Mouse (Mus musculus): ENCODE measurements around the gene Shank2. TPM values are rescaled to one million over a fixed set of nuclear protein-coding genes. Genes with fewer than 3 reads are reported as not detected.

The Shank2 gene
- total and polyA plus RNA-seq, 3 experiments, result 0.31 to 0.55 (median 0.41) TPM

DNA sequence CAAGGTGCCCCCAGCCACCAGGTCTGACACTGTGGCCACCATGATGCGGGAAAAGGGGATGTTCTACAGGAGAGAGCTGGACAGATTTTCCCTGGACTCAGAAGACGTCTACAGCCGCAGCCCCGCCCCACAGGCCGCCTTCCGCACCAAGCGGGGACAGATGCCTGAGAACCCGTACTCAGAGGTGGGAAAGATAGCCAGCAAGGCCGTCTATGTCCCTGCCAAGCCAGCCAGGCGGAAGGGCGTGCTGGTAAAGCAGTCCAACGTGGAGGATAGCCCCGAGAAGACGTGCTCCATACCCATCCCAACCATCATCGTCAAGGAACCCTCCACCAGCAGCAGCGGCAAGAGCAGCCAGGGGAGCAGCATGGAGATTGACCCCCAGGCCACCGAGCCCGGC lies 408.0 kb downstream of the Shank2 start:
- Histone ChIP-seq H3K27ac (no peak overlapping the region), H3K4me3 (no peak overlapping the region), H3K9ac (ENCODE audit: low read depth, low read length) (no peak overlapping the region), H3K27me3 (ENCODE audit: control insufficient read depth, insufficient read depth, low read length) (no peaks in the 10 kb centered on the region), H3K4me1 (ENCODE audit: control insufficient read depth, insufficient read depth, low read length) (no peaks in the 10 kb centered on the region), H3K79me2 (replicated peaks; ENCODE audit: control insufficient read depth, insufficient read depth, low read length) (no peaks in the 10 kb centered on the region), H3K36me3 (ENCODE audit: control insufficient read depth, insufficient read depth, low read length) (no peaks in the 10 kb centered on the region)
- DNase-seq, result no peak
- TF ChIP-seq EP300 (IDR thresholded peaks at IDR 0.05; ENCODE audit: insufficient read depth, low read depth, low read length) (no peak), POLR2A (IDR thresholded peaks at IDR 0.05; ENCODE audit: insufficient read depth, low read depth, low read length) (no peak), CTCF (IDR thresholded peaks at IDR 0.05) (no peak)
- intact Hi-C loops (cut with DNase I), result no loop called here
- 72% methylated on average over 18 of the region's 18 CpGs for WGBS

DNA sequence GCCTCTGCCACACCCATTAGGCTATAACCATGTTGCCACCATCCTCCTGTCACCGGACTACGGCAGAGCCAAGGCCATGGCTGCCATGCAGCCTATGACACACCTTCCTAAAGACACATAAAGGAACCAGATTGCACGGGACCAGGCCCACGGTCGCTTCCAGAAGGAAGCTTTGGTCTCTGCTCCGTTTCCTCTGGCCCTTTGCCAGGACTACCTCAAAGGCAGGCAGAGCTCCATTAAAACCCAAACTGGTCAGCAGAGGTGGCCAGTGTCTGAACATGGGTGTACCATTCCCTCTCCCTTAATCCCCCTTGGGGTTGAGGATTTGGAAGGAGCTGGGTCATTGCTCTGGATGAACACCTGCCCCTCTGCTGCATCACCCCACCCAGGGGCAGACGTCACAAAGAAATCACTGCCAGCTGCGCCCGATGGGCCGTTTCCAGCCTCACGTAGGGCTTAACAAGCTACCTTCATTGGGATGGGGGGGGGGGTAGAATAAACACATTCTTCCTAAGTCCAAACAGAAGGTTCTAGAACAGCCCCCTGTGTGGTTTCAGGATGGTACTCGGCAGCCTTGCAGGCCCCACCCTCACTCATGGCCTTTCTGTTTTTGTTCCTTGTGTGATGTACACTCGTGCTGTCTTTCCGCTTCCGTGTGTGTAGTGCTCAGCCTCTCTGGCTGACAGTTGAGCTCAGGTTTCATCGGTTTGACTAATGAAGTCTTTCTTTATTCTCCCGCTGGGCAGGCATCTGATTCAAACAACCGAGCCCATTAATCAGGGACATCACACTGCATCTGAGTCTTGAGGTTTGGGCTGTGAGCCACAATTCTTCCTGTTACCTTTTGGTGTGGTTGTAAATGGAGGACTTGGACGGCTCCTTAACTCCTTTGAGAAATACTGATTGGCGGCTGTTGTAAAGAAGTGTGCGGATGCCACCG lies 410.5 kb downstream of the Shank2 start:
- H3K27ac ChIP-seq, result no peak overlapping the region
- H3K4me1 ChIP-seq (ENCODE audit: control insufficient read depth, insufficient read depth, low read length), result no peaks in the 10 kb centered on the region
- WGBS, result 65% methylated on average over 22 of the region's 22 CpGs
- no peak overlapping the region for H3K9ac ChIP-seq (ENCODE audit: low read depth, low read length)
- no peaks in the 10 kb centered on the region for H3K79me2 ChIP-seq (replicated peaks; ENCODE audit: control insufficient read depth, insufficient read depth, low read length)
- no peak overlapping the region for H3K4me3 ChIP-seq
- H3K27me3 ChIP-seq (ENCODE audit: control insufficient read depth, insufficient read depth, low read length), result no peaks in the 10 kb centered on the region
- intact Hi-C loops (cut with DNase I), result no loop called here
- no peak for TF ChIP-seq CTCF (IDR thresholded peaks at IDR 0.05)
- TF ChIP-seq EP300 (IDR thresholded peaks at IDR 0.05; ENCODE audit: insufficient read depth, low read depth, low read length), result no peak
- TF ChIP-seq POLR2A (IDR thresholded peaks at IDR 0.05; ENCODE audit: insufficient read depth, low read depth, low read length), result no peak
- no peak for DNase-seq
- H3K36me3 ChIP-seq (ENCODE audit: control insufficient read depth, insufficient read depth, low read length), result no peaks in the 10 kb centered on the region

GRCm38 (mm10) chr7:144414632-144415031 lies 412.9 kb downstream of the Shank2 start:
- Histone ChIP-seq H3K36me3 (ENCODE audit: control insufficient read depth, insufficient read depth, low read length) (no peaks in the 10 kb centered on the region), H3K9ac (ENCODE audit: low read depth, low read length) (no peak overlapping the region), H3K27ac (no peak overlapping the region), H3K4me3 (no peak overlapping the region), H3K27me3 (ENCODE audit: control insufficient read depth, insufficient read depth, low read length) (no peaks in the 10 kb centered on the region), H3K79me2 (replicated peaks; ENCODE audit: control insufficient read depth, insufficient read depth, low read length) (no peaks in the 10 kb centered on the region), H3K4me1 (ENCODE audit: control insufficient read depth, insufficient read depth, low read length) (no peaks in the 10 kb centered on the region)
- no peak for DNase-seq
- intact Hi-C loops (cut with DNase I), result no loop called here
- TF ChIP-seq EP300 (IDR thresholded peaks at IDR 0.05; ENCODE audit: insufficient read depth, low read depth, low read length) (no peak), CTCF (IDR thresholded peaks at IDR 0.05) (no peak), POLR2A (IDR thresholded peaks at IDR 0.05; ENCODE audit: insufficient read depth, low read depth, low read length) (no peak)
- 81% methylated on average over 5 of the region's 5 CpGs for WGBS

DNA sequence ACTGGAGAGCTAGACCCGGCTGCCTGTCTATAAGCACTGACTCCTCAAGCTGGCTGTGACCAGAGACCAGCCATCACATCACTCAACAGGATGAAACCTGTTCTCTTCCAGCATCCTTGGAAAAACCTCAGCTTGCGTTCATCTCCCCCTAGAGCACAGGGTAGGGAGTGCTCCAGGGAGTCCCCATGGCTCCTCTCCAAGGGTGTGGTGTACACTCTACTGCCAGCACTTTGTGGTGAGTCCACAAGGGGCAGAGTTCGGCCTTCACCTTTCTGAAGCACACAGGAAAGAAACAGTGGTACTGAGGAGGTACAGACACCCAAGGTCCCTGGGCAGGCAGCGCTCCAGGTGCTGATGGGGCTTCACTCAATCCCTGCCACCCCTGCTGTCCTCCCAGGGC lies 414.1 kb downstream of the Shank2 start:
- Histone ChIP-seq H3K4me1 (ENCODE audit: control insufficient read depth, insufficient read depth, low read length) (no peaks in the 10 kb centered on the region), H3K27ac (no peak overlapping the region), H3K4me3 (no peak overlapping the region), H3K36me3 (ENCODE audit: control insufficient read depth, insufficient read depth, low read length) (no peaks in the 10 kb centered on the region), H3K79me2 (replicated peaks; ENCODE audit: control insufficient read depth, insufficient read depth, low read length) (no peaks in the 10 kb centered on the region), H3K27me3 (ENCODE audit: control insufficient read depth, insufficient read depth, low read length) (no peaks in the 10 kb centered on the region), H3K9ac (ENCODE audit: low read depth, low read length) (no peak overlapping the region)
- no peak for DNase-seq
- WGBS, result 70% methylated on average over 4 of the region's 4 CpGs
- TF ChIP-seq EP300 (IDR thresholded peaks at IDR 0.05; ENCODE audit: insufficient read depth, low read depth, low read length) (no peak), CTCF (IDR thresholded peaks at IDR 0.05) (peak; percentile 16), POLR2A (IDR thresholded peaks at IDR 0.05; ENCODE audit: insufficient read depth, low read depth, low read length) (no peak)
- intact Hi-C loops (cut with DNase I), result no loop called here

DNA sequence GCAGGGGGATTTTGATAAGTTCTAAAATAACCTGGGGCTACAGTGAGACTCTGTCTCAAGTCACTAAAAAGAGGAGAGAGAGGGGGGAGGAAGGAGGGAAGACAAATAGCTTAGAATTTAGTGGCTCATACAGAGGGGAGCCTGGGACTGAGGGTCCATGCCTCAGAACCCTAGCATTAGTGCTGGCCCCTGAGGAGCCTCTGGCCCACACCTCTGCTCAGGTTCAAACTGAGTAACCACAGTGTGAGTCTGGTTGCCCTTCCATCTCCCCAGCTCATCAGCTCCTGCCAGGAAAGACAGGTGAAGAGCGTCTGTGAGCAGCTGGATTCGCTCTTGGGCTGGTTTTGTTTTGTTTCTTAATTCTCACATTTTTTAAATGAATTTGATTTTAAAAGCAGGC lies 415.5 kb downstream of the Shank2 start:
- WGBS, result 60% methylated on average over 2 of the region's 2 CpGs
- Histone ChIP-seq H3K4me1 (ENCODE audit: control insufficient read depth, insufficient read depth, low read length) (no peaks in the 10 kb centered on the region), H3K36me3 (ENCODE audit: control insufficient read depth, insufficient read depth, low read length) (no peaks in the 10 kb centered on the region), H3K79me2 (replicated peaks; ENCODE audit: control insufficient read depth, insufficient read depth, low read length) (no peaks in the 10 kb centered on the region), H3K9ac (ENCODE audit: low read depth, low read length) (no peak overlapping the region), H3K4me3 (no peak overlapping the region), H3K27me3 (ENCODE audit: control insufficient read depth, insufficient read depth, low read length) (no peaks in the 10 kb centered on the region), H3K27ac (no peak overlapping the region)
- intact Hi-C loops (cut with DNase I), result no loop called here
- no peak for DNase-seq
- no peak for TF ChIP-seq POLR2A (IDR thresholded peaks at IDR 0.05; ENCODE audit: insufficient read depth, low read depth, low read length)
- no peak for TF ChIP-seq CTCF (IDR thresholded peaks at IDR 0.05)
- TF ChIP-seq EP300 (IDR thresholded peaks at IDR 0.05; ENCODE audit: insufficient read depth, low read depth, low read length), result no peak

DNA sequence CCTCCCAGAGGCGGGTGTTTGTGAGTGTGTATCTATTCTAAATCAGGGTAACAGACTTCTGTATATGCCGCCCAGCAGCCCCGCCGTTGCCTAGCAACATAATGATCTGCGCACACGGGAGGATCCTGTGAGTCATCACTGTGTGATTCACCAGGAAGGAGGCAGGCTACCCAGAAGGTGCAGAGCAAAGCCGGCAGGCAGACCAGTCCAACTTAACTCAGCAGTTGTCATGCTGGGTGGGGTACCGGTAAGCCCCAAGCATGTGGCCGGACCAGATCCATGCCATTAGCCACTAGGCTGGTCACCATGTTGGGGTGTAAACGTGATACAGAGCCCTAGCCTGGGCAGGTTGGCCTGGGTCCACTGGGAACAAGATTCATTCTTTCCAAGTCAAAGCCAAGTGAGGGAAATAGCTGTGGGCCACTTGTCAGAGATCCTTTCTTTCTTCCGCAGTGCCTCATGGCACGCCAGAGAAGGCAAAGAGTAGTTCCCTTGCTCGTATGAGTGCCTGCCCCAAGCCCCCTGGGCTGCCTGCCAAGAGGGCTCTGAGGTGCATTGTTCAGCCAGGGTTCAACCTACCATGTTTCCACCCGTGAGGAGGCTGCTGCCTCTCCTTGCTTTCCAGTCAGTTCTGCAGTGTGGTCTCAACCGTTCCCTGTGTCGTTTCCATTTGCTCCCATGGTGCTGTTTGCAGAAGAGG lies 416.1 kb downstream of the Shank2 start:
- Histone ChIP-seq H3K79me2 (replicated peaks; ENCODE audit: control insufficient read depth, insufficient read depth, low read length) (no peaks in the 10 kb centered on the region), H3K36me3 (ENCODE audit: control insufficient read depth, insufficient read depth, low read length) (no peaks in the 10 kb centered on the region), H3K27me3 (ENCODE audit: control insufficient read depth, insufficient read depth, low read length) (no peaks in the 10 kb centered on the region), H3K4me3 (no peak overlapping the region), H3K27ac (no peak overlapping the region), H3K9ac (ENCODE audit: low read depth, low read length) (no peak overlapping the region), H3K4me1 (ENCODE audit: control insufficient read depth, insufficient read depth, low read length) (no peaks in the 10 kb centered on the region)
- peak in 1 of 2 experiments; percentile 31 for DNase-seq
- intact Hi-C loops (cut with DNase I), result no loop called here
- no peak for TF ChIP-seq POLR2A (IDR thresholded peaks at IDR 0.05; ENCODE audit: insufficient read depth, low read depth, low read length)
- TF ChIP-seq EP300 (IDR thresholded peaks at IDR 0.05; ENCODE audit: insufficient read depth, low read depth, low read length), result no peak
- TF ChIP-seq CTCF (IDR thresholded peaks at IDR 0.05), result no peak
- 22% methylated on average over 16 of the region's 16 CpGs for WGBS

Data from heart, adult 2 months (tissue).